Mouse (Mus musculus) midbrain, embryonic 12.5 days (tissue): ENCODE measurements around the gene Tcf21. TPM values are rescaled to one million over a fixed set of nuclear protein-coding genes. Genes with fewer than 3 reads are reported as not detected.

Experiments
- ATAC-seq: fragments of 200-750 bp; cut with Nextera tagmentation; 2 replicates; pipeline ENCODE4 v1.8.0; 2017; ENCODE audit warnings: low read depth, moderate TSS enrichment, moderate library complexity; ENCODE audit not compliant: low FRiP score
- H3K27ac ChIP-seq: fragments of 300-500 bp; sonication (generic); replicated peaks from 2 replicates; pipeline ENCODE4 v1.5.1; 2016; ENCODE audit warnings: mild to moderate bottlenecking
- H3K27me3 ChIP-seq: fragments of 300-500 bp; sonication (generic); 2 replicates; pipeline ENCODE4 v1.6.1; 2016; ENCODE audit warnings: mild to moderate bottlenecking
- H3K36me3 ChIP-seq: fragments of 300-500 bp; sonication (generic); 2 replicates; pipeline ENCODE4 v1.6.1; 2016
- H3K4me1 ChIP-seq: fragments of 300-500 bp; sonication (generic); 2 replicates; pipeline ENCODE4 v1.6.1; 2016
- H3K4me2 ChIP-seq: fragments of 300-500 bp; sonication (generic); replicated peaks from 2 replicates; pipeline ENCODE4 v1.6.1; 2016; ENCODE audit warnings: mild to moderate bottlenecking, moderate library complexity
- H3K4me3 ChIP-seq: fragments of 300-500 bp; sonication (generic); 2 replicates; pipeline ENCODE4 v1.5.1; 2016; ENCODE audit warnings: mild to moderate bottlenecking
- H3K9ac ChIP-seq: fragments of 300-500 bp; sonication (generic); replicated peaks from 2 replicates; pipeline ENCODE4 v1.6.1; 2016; ENCODE audit warnings: mild to moderate bottlenecking, moderate library complexity
- H3K9me3 ChIP-seq: fragments of 300-500 bp; sonication (generic); 2 replicates; pipeline ENCODE4 v1.6.1; 2016; ENCODE audit warnings: mild to moderate bottlenecking
- WGBS: fragments of 180-500 bp; shearing (Covaris S2); methylation state at CpG from one replicate; pipeline ENCODE4 v1.1.7; 2016; 5-methylcytosine and 5-hydroxymethylcytosine counted together
- polyA plus RNA-seq: library from polyadenylated mRNA; unstranded; fragments of >200 nt; fragmentation: Nextera tagmentation; extraction: Ambion mirVana; gene quantifications from 2 replicates; pipeline ENCODE4 v1.2.1, GENCODE M21; 2016

Gene Tcf21
- polyA plus RNA-seq, 1 experiment from 2014 or later = not detected

GRCm38 (mm10) chr10:22814771-22815170, 5.2 kb downstream of the Tcf21 start:
- no peak overlapping the region for H3K4me3 ChIP-seq
- no peaks in the 10 kb centered on the region for H3K36me3 ChIP-seq
- no peak overlapping the region for H3K9ac ChIP-seq
- H3K9me3 ChIP-seq = no peaks in the 10 kb centered on the region
- no peak overlapping the region for H3K27ac ChIP-seq
- peaks cover 10% of the 10 kb centered on the region; the same call in 1 of the 2 replicates for H3K4me1 ChIP-seq
- no peak overlapping the region for H3K4me2 ChIP-seq
- WGBS = 0% methylated on average over 2 of the region's 2 CpGs
- H3K27me3 ChIP-seq = peaks cover 86% of the 10 kb centered on the region
- no peak for ATAC-seq

- Histone ChIP-seq H3K9ac (no peak overlapping the region), H3K9me3 (no peaks in the 10 kb centered on the region), H3K27ac (no peak overlapping the region), H3K27me3 (peaks cover 86% of the 10 kb centered on the region), H3K4me3 (no peak overlapping the region), H3K36me3 (no peaks in the 10 kb centered on the region), H3K4me1 (peaks cover 6% of the 10 kb centered on the region; the same call in 1 of the 2 replicates), H3K4me2 (no peak overlapping the region)
- WGBS = 0% methylated on average over 5 of the region's 8 CpGs
- ATAC-seq = no peak
Measured at GRCm38 (mm10) chr10:22814294-22814693, 5.7 kb downstream of the Tcf21 start.

- Histone ChIP-seq H3K4me3 (0 out of 2 replicates have a peak overlapping the region, but pooled peaks have one; percentile 3), H3K27ac (no peak overlapping the region), H3K4me2 (peak overlapping the region; percentile 34), H3K36me3 (no peaks in the 10 kb centered on the region), H3K27me3 (peaks cover 81% of the 10 kb centered on the region), H3K9ac (no peak overlapping the region), H3K4me1 (0 out of 2 replicates have a peak, but pooled peaks cover 3% of the 10 kb centered on the region), H3K9me3 (no peaks in the 10 kb centered on the region)
- under 1% methylated on average over 18 of the region's 18 CpGs for WGBS
- ATAC-seq = no peak
Measured at GRCm38 (mm10) chr10:22813317-22813960, 6.5 kb downstream of the Tcf21 start.

GRCm38 (mm10) chr10:22811921-22812320, 8.1 kb downstream of the Tcf21 start:
- Histone ChIP-seq H3K4me1 (0 out of 2 replicates have a peak, but pooled peaks cover 3% of the 10 kb centered on the region), H3K9ac (no peak overlapping the region), H3K9me3 (no peaks in the 10 kb centered on the region), H3K27me3 (peaks cover 72% of the 10 kb centered on the region), H3K27ac (no peak overlapping the region), H3K4me3 (no peak overlapping the region), H3K36me3 (no peaks in the 10 kb centered on the region), H3K4me2 (no peak overlapping the region)
- ATAC-seq = no peak
- WGBS = 12% methylated on average over 12 of the region's 12 CpGs

- no peak overlapping the region for H3K9ac ChIP-seq
- whole genome bisulfite sequencing = 63% methylated on average over 3 of the region's 3 CpGs
- no peak overlapping the region for H3K4me3 ChIP-seq
- no peaks in the 10 kb centered on the region for H3K4me1 ChIP-seq
- no peak for ATAC-seq
- no peaks in the 10 kb centered on the region for H3K36me3 ChIP-seq
- no peaks in the 10 kb centered on the region for H3K27me3 ChIP-seq
- 0 out of 2 replicates have a peak, but pooled peaks cover 4% of the 10 kb centered on the region for H3K9me3 ChIP-seq
- H3K27ac ChIP-seq = no peak overlapping the region
- H3K4me2 ChIP-seq = no peak overlapping the region
Measured at GRCm38 (mm10) chr10:22782684-22783083, 37.3 kb downstream of the Tcf21 start.

GRCm38 (mm10) chr10:22781466-22781865, 38.5 kb downstream of the Tcf21 start:
- 38% methylated on average over 4 of the region's 4 CpGs for WGBS
- Histone ChIP-seq H3K27me3 (no peaks in the 10 kb centered on the region), H3K9me3 (no peaks in the 10 kb centered on the region), H3K27ac (no peak overlapping the region), H3K9ac (no peak overlapping the region), H3K36me3 (no peaks in the 10 kb centered on the region), H3K4me2 (no peak overlapping the region), H3K4me3 (no peak overlapping the region), H3K4me1 (no peaks in the 10 kb centered on the region)
- ATAC-seq = no peak

GRCm38 (mm10) chr10:22777939-22778338, 42.0 kb downstream of the Tcf21 start:
- ATAC-seq = no peak
- whole genome bisulfite sequencing = 18% methylated on average over 5 of the region's 5 CpGs
- no peaks in the 10 kb centered on the region for H3K27me3 ChIP-seq

GRCm38 (mm10) chr10:22776007-22776698, 43.8 kb downstream of the Tcf21 start:
- no peak overlapping the region for H3K9ac ChIP-seq
- no peaks in the 10 kb centered on the region for H3K36me3 ChIP-seq
- H3K9me3 ChIP-seq = no peaks in the 10 kb centered on the region
- no peaks in the 10 kb centered on the region for H3K4me1 ChIP-seq
- H3K4me3 ChIP-seq = no peak overlapping the region
- H3K4me2 ChIP-seq = no peak overlapping the region
- no peak overlapping the region for H3K27ac ChIP-seq
- 15% methylated on average over 7 of the region's 7 CpGs for WGBS
- 0 out of 2 replicates have a peak, but pooled peaks have one; percentile 65 for ATAC-seq
- no peaks in the 10 kb centered on the region for H3K27me3 ChIP-seq

More at GRCm38 (mm10) chr10:22777939-22778338, 42.0 kb downstream of the Tcf21 start:
- Histone ChIP-seq H3K4me3 (no peak overlapping the region), H3K9me3 (no peaks in the 10 kb centered on the region), H3K36me3 (no peaks in the 10 kb centered on the region), H3K9ac (no peak overlapping the region), H3K4me1 (no peaks in the 10 kb centered on the region), H3K27ac (no peak overlapping the region), H3K4me2 (no peak overlapping the region)

- Histone ChIP-seq H3K27me3 (no peaks in the 10 kb centered on the region), H3K9me3 (no peaks in the 10 kb centered on the region), H3K9ac (no peak overlapping the region), H3K4me2 (no peak overlapping the region), H3K4me3 (no peak overlapping the region), H3K36me3 (no peaks in the 10 kb centered on the region), H3K4me1 (no peaks in the 10 kb centered on the region), H3K27ac (no peak overlapping the region)
- no peak for ATAC-seq
- 90% methylated on average over 2 of the region's 2 CpGs for WGBS
Measured at GRCm38 (mm10) chr10:22775456-22775855, 44.5 kb downstream of the Tcf21 start.

- no peak overlapping the region for H3K27ac ChIP-seq
- ATAC-seq = no peak
- WGBS = 89% methylated on average over 3 of the region's 3 CpGs
Measured at GRCm38 (mm10) chr10:22774626-22775025, 45.3 kb downstream of the Tcf21 start.

More at GRCm38 (mm10) chr10:22774626-22775025, 45.3 kb downstream of the Tcf21 start:
- Histone ChIP-seq H3K4me1 (no peaks in the 10 kb centered on the region), H3K9ac (no peak overlapping the region), H3K36me3 (no peaks in the 10 kb centered on the region), H3K4me2 (no peak overlapping the region), H3K9me3 (no peaks in the 10 kb centered on the region), H3K27me3 (no peaks in the 10 kb centered on the region), H3K4me3 (no peak overlapping the region)
